24 mouse cellular contexts compared by ENCODE assay signal in genomic region chr2:50850071-50850470, GRCm38 (mm10).
DNase-seq lines count a peak whose midpoint lies in the region; ATAC-seq lines count a peak whose summit lies in the region.
"Had no signal": no experiment of that assay in that cellular context is flagged by ENCODE, and none has a peak within 500 bp of the region (broad histone marks: within the 10 kb centered on the region; RNA-seq: fewer than 3 reads in every experiment).

No protein-coding gene starts in this region.

- H3K27me3 ChIP-seq in midbrain, embryonic 11.5 days (ENCODE audit: control insufficient read depth, insufficient read depth, low read length): no peaks in the 10 kb centered on the region
- no peaks in the 10 kb centered on the region for H3K27me3 ChIP-seq in midbrain, embryonic 16.5 days (ENCODE audit: control insufficient read depth, insufficient read depth, low read depth, low read length)
- no peaks in the 10 kb centered on the region for H3K27me3 ChIP-seq in stomach, embryonic 15.5 days (replicated peaks)
- H3K27me3 ChIP-seq: embryonic facial prominence, embryonic 13.5 days; forebrain, embryonic 13.5 days; heart, embryonic 13.5 days; hindbrain, embryonic 15.5 days had no signal

- no peaks in the 10 kb centered on the region for H3K9me3 ChIP-seq in midbrain, embryonic 11.5 days (ENCODE audit: control insufficient read depth, low read length)
- H3K9me3 ChIP-seq in midbrain, embryonic 16.5 days (replicated peaks; ENCODE audit: control insufficient read depth, low read length, poor library complexity, severe bottlenecking): no peaks in the 10 kb centered on the region
- H3K9me3 ChIP-seq in stomach, embryonic 15.5 days: no peaks in the 10 kb centered on the region
- H3K9me3 ChIP-seq: embryonic facial prominence, embryonic 13.5 days; forebrain, embryonic 10.5 days; forebrain, embryonic 13.5 days; heart, embryonic 10.5 days; heart, embryonic 13.5 days; hindbrain, embryonic 15.5 days had no signal

- H3K4me3 ChIP-seq in midbrain, embryonic 11.5 days (ENCODE audit: low read depth, low read length): no peak overlapping the region
- H3K4me3 ChIP-seq in midbrain, embryonic 16.5 days (ENCODE audit: low read depth, low read length): no peak overlapping the region
- no peak overlapping the region for H3K4me3 ChIP-seq in stomach, embryonic 15.5 days (replicated peaks)
- H3K4me3 ChIP-seq: embryonic facial prominence, embryonic 13.5 days; forebrain, embryonic 10.5 days; forebrain, embryonic 13.5 days; heart, adult 2 months; heart, embryonic 10.5 days; heart, embryonic 13.5 days; hindbrain, embryonic 15.5 days had no signal

- no peaks in the 10 kb centered on the region for H3K36me3 ChIP-seq in midbrain, embryonic 11.5 days (ENCODE audit: control insufficient read depth, insufficient read depth, low read length)
- no peaks in the 10 kb centered on the region for H3K36me3 ChIP-seq in midbrain, embryonic 16.5 days (ENCODE audit: control insufficient read depth, insufficient read depth, low read length)
- no peaks in the 10 kb centered on the region for H3K36me3 ChIP-seq in stomach, embryonic 15.5 days
- H3K36me3 ChIP-seq: embryonic facial prominence, embryonic 13.5 days; forebrain, embryonic 10.5 days; heart, embryonic 10.5 days; heart, embryonic 13.5 days; hindbrain, embryonic 15.5 days had no signal

- ATAC-seq in midbrain, embryonic 11.5 days (ENCODE audit: low FRiP score): no peak
- ATAC-seq in midbrain, embryonic 16.5 days: no peak
- ATAC-seq in stomach, embryonic 15.5 days (ENCODE audit: insufficient read depth, low FRiP score, low read depth): peak; percentile 73
- ATAC-seq: CD4-positive, CD25-positive, alpha-beta regulatory T cell, adult 4 months; forebrain, embryonic 13.5 days; forebrain, embryonic 16.5 days had no signal

- no peak overlapping the region for H3K4me2 ChIP-seq in midbrain, embryonic 11.5 days
- H3K4me2 ChIP-seq in midbrain, embryonic 16.5 days (ENCODE audit: low read length): no peak overlapping the region
- H3K4me2 ChIP-seq in stomach, embryonic 15.5 days: no peak overlapping the region
- H3K4me2 ChIP-seq: embryonic facial prominence, embryonic 13.5 days; forebrain, embryonic 13.5 days; heart, embryonic 13.5 days; hindbrain, embryonic 15.5 days had no signal

- no peak overlapping the region for H3K27ac ChIP-seq in midbrain, embryonic 11.5 days (ENCODE audit: low read depth, low read length)
- no peak overlapping the region for H3K27ac ChIP-seq in midbrain, embryonic 16.5 days (ENCODE audit: low read length)
- H3K27ac ChIP-seq in stomach, embryonic 15.5 days: no peak overlapping the region
- H3K27ac ChIP-seq: embryonic facial prominence, embryonic 13.5 days; forebrain, embryonic 10.5 days; forebrain, embryonic 13.5 days; heart, adult 2 months; heart, embryonic 10.5 days; heart, embryonic 13.5 days; hindbrain, embryonic 15.5 days had no signal

- no peaks in the 10 kb centered on the region for H3K4me1 ChIP-seq in midbrain, embryonic 11.5 days (ENCODE audit: control insufficient read depth, insufficient read depth, low read length)
- no peaks in the 10 kb centered on the region; the same call in 1 of the 2 replicates for H3K4me1 ChIP-seq in midbrain, embryonic 16.5 days (ENCODE audit: control insufficient read depth, insufficient read depth, low read length)
- 0 out of 2 replicates have a peak, but pooled peaks cover 3% of the 10 kb centered on the region for H3K4me1 ChIP-seq in stomach, embryonic 15.5 days
- H3K4me1 ChIP-seq: forebrain, embryonic 10.5 days; forebrain, embryonic 13.5 days; heart, embryonic 10.5 days; heart, embryonic 13.5 days had no signal

- H3K9ac ChIP-seq in midbrain, embryonic 11.5 days (ENCODE audit: low read length): no peak overlapping the region
- H3K9ac ChIP-seq in midbrain, embryonic 16.5 days (ENCODE audit: low read depth, low read length): no peak overlapping the region
- H3K9ac ChIP-seq in stomach, embryonic 15.5 days: no peak overlapping the region
- H3K9ac ChIP-seq: embryonic facial prominence, embryonic 13.5 days; forebrain, embryonic 13.5 days; heart, embryonic 13.5 days; hindbrain, embryonic 15.5 days had no signal

- WGBS in midbrain, embryonic 11.5 days: 91% methylated on average over 3 of the region's 3 CpGs
- 90% methylated on average over 3 of the region's 3 CpGs for WGBS in midbrain, embryonic 16.5 days
- 27% methylated on average over 3 of the region's 3 CpGs for WGBS in stomach, embryonic 15.5 days

- peak; percentile 75 for DNase-seq in midbrain, embryonic 11.5 days (ENCODE audit: low spot score, missing footprints)
- DNase-seq in yolk sac, embryonic 10.5 days (ENCODE audit: low spot score): peak; percentile 52
- DNase-seq in kidney, postnatal 14 days: no peak
- DNase-seq in adrenal gland, adult 8-10 months: no peak
- DNase-seq: adrenal gland, postnatal 14 days; cerebellum, adult 11 months; cerebellum, adult 2 months; cerebellum, adult 9-11 months; cerebellum, postnatal 25 days; gastrocnemius, postnatal 10 days; gastrocnemius, postnatal 36 days; heart, adult 2 months; heart, postnatal 14 days; heart, postnatal 4 days had no signal

Comparison
In these comparisons a context has a peak if more than half of its experiments do, and no peak if none do; other contexts are left out.
1. DNase-seq: peak in midbrain, embryonic 11.5 days (single experiment) and yolk sac, embryonic 10.5 days (single experiment); none in kidney, postnatal 14 days (single experiment) and adrenal gland, adult 8-10 months (single experiment).